Mouse (Mus musculus) limb, embryonic 13.5 days (tissue): Measurements from ENCODE around the gene Pitpna. TPM values are rescaled to one million over a fixed set of nuclear protein-coding genes. Genes with fewer than 3 reads are reported as not detected.
"Not testable (repeated sequence)": the region's sequence is repeated elsewhere in the genome, so short reads cannot be mapped to it uniquely, and the experiment has no call there.

ENCODE experiments used
- ATAC-seq: fragments of 200-750 bp; cut with Nextera tagmentation; 2 replicates; pipeline ENCODE4 v1.8.0; 2017; ENCODE audit warnings: low read depth, moderate number of reproducible peaks, moderate TSS enrichment; ENCODE audit not compliant: low FRiP score
- H3K27ac ChIP-seq: fragments of 300-500 bp; sonication (generic); 2 replicates; pipeline ENCODE4 v1.5.1; 2015; ENCODE audit warnings: inconsistent platforms, mild to moderate bottlenecking, moderate library complexity
- H3K27me3 ChIP-seq: fragments of 300-500 bp; sonication (generic); 2 replicates; pipeline ENCODE4 v1.6.1; 2015; ENCODE audit warnings: mild to moderate bottlenecking, inconsistent platforms
- H3K36me3 ChIP-seq: fragments of 300-500 bp; sonication (generic); 2 replicates; pipeline ENCODE4 v1.6.1; 2015; ENCODE audit warnings: inconsistent platforms, mild to moderate bottlenecking, moderate library complexity
- H3K4me1 ChIP-seq: fragments of 300-500 bp; sonication (generic); 2 replicates; pipeline ENCODE4 v1.6.1; 2015; ENCODE audit warnings: inconsistent platforms
- H3K4me2 ChIP-seq: fragments of 300-500 bp; sonication (generic); replicated peaks from 2 replicates; pipeline ENCODE4 v1.6.1; 2015; ENCODE audit warnings: inconsistent platforms, mild to moderate bottlenecking, moderate library complexity
- H3K4me3 ChIP-seq: fragments of 300-500 bp; sonication (generic); 2 replicates; pipeline ENCODE4 v1.5.1; 2015; ENCODE audit warnings: moderate library complexity, mild to moderate bottlenecking, inconsistent platforms
- H3K9ac ChIP-seq: fragments of 300-500 bp; sonication (generic); 2 replicates; pipeline ENCODE4 v1.6.1; 2015; ENCODE audit warnings: mild to moderate bottlenecking, inconsistent platforms
- H3K9me3 ChIP-seq: fragments of 300-500 bp; sonication (generic); 2 replicates; pipeline ENCODE4 v1.6.1; 2016; ENCODE audit warnings: inconsistent platforms
- WGBS: fragments of 180-500 bp; shearing (Covaris S2); methylation state at CpG from one replicate; pipeline ENCODE4 v1.1.7; 2015; 5-methylcytosine and 5-hydroxymethylcytosine counted together
- polyA plus RNA-seq: library from polyadenylated mRNA; unstranded; fragments of >200 nt; fragmentation: Nextera tagmentation; extraction: Ambion mirVana; gene quantifications from 2 replicates; pipeline ENCODE4 v1.2.1, GENCODE M21; 2015

Pitpna gene
- polyA plus RNA-seq, 1 experiment from 2014 or later: 60.9 TPM

GRCm38 (mm10) chr11:75552906-75553482 lies 34.9 kb upstream of the Pitpna start:
- Histone ChIP-seq H3K9me3 (peaks cover under 1% of the 10 kb centered on the region; the same call in 1 of the 2 replicates), H3K27ac (0 out of 2 replicates have a peak overlapping the region, but pooled peaks have one; percentile 75), H3K4me1 (peaks cover 40% of the 10 kb centered on the region), H3K36me3 (no peaks in the 10 kb centered on the region), H3K4me3 (no peak overlapping the region), H3K27me3 (no peaks in the 10 kb centered on the region), H3K9ac (no peak overlapping the region; the same call in 1 of the 2 replicates), H3K4me2 (no peak overlapping the region)
- 24% methylated on average over 7 of the region's 7 CpGs for WGBS
- no peak for ATAC-seq

- not testable (repeated sequence) for H3K9me3 ChIP-seq, H3K27ac ChIP-seq, ATAC-seq, H3K27me3 ChIP-seq, H3K9ac ChIP-seq, H3K4me3 ChIP-seq, H3K36me3 ChIP-seq, H3K4me2 ChIP-seq
- peaks cover 25% of the 10 kb centered on the region for H3K4me1 ChIP-seq
- WGBS: 95% methylated on average over 6 of the region's 6 CpGs
These were observed 31.9 kb upstream of the Pitpna start for GRCm38 (mm10) chr11:75556006-75556405.

DNA sequence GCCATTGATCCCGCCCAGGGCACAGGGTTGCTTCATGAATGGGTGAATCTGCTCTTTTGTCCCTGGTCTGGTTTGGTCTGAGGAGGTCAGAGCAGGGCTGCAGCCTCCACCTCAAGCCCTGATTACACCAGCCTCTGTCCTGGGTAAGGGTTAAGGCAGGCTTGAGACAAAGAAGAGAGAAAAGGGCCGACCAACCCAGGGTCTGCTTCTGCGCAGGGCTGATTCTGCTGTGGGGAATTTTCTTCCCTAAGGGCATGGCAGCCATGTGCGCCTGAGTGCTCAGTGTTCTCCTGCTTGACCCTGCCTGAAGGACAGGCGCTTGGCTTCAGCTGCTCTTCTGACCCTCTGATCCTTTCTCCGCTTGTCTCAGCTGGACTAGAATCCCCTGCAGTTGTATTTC lies 30.8 kb upstream of the Pitpna start:
- Histone ChIP-seq H3K4me3 (no peak overlapping the region), H3K9me3 (peaks cover 7% of the 10 kb centered on the region; the same call in 1 of the 2 replicates), H3K27me3 (no peaks in the 10 kb centered on the region), H3K4me2 (no peak overlapping the region), H3K36me3 (no peaks in the 10 kb centered on the region), H3K27ac (no peak overlapping the region), H3K9ac (no peak overlapping the region), H3K4me1 (peaks cover 15% of the 10 kb centered on the region)
- ATAC-seq: no peak
- 85% methylated on average over 6 of the region's 6 CpGs for WGBS

GRCm38 (mm10) chr11:75558101-75558500 lies 29.8 kb upstream of the Pitpna start:
- Histone ChIP-seq H3K4me1 (peaks cover 6% of the 10 kb centered on the region; the same call in 1 of the 2 replicates), H3K27me3 (no peaks in the 10 kb centered on the region), H3K9ac (no peak overlapping the region), H3K9me3 (peaks cover 7% of the 10 kb centered on the region; the same call in 1 of the 2 replicates), H3K27ac (no peak overlapping the region), H3K36me3 (no peaks in the 10 kb centered on the region), H3K4me2 (no peak overlapping the region), H3K4me3 (no peak overlapping the region)
- ATAC-seq: no peak
- WGBS: 93% methylated on average over 1 of the region's 1 CpGs

DNA sequence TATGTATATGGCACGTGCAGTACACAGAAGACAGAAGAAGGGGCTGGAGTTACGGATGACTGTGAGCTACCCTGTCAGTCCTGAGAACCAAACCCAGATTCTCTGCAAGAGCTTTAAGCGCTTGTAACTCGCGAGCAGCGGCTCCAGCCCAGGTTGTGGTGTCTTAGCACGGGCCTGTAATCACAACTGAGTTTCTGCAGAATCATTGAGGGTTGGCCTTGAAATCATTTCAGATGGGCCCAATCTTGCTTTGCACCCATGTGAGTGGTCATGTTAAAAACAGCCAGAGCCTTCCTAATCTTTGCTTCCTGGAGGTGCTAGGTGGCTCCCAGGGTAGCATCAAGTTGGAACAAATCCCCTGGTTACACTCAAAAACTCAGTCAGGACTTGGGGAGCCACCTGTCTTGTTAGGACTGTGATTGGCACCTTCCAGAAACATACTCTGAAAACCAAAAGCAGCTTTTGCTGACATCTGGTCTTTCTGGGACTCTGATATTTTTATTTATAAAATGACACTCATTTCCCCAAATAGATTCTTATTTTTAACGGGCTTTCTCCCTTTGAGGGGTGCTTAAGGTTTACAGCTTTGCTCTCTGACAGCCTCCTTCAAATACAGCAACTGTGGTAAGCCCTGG lies 27.9 kb upstream of the Pitpna start:
- no peak for ATAC-seq
- no peak overlapping the region for H3K27ac ChIP-seq
- 89% methylated on average over 8 of the region's 8 CpGs for WGBS
- no peaks in the 10 kb centered on the region for H3K36me3 ChIP-seq
- H3K4me3 ChIP-seq: no peak overlapping the region
- H3K4me1 ChIP-seq: 0 out of 2 replicates have a peak, but pooled peaks cover 5% of the 10 kb centered on the region
- H3K27me3 ChIP-seq: no peaks in the 10 kb centered on the region
- H3K9me3 ChIP-seq: peaks cover 7% of the 10 kb centered on the region; the same call in 1 of the 2 replicates
- no peak overlapping the region for H3K4me2 ChIP-seq
- no peak overlapping the region for H3K9ac ChIP-seq

- Histone ChIP-seq H3K27ac (no peak overlapping the region), H3K36me3 (no peaks in the 10 kb centered on the region)
These were observed 27.1 kb upstream of the Pitpna start for GRCm38 (mm10) chr11:75560530-75561409.

DNA sequence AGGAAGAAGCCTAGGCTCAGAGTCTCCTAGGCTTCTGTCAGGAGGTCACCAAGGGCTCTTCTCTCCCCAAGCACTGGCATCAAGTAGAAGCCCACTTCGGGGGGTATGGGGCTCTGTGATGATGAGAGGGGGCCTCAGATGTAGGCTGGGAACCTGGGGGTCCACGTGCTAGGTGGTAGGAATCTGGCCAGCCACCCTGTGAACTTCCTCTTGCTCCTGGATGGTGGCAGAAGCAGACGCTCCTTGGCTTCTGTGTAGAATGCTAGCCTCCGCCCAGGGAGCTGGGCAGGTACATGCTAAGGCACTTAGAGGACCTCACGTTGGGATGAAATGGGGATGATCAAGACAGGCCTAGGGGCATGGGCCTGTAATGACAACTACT lies 26.5 kb upstream of the Pitpna start:
- WGBS: 78% methylated on average over 5 of the region's 5 CpGs
- no peak overlapping the region for H3K4me3 ChIP-seq
- H3K4me2 ChIP-seq: no peak overlapping the region
- no peaks in the 10 kb centered on the region for H3K36me3 ChIP-seq
- H3K9ac ChIP-seq: no peak overlapping the region
- no peaks in the 10 kb centered on the region for H3K27me3 ChIP-seq
- ATAC-seq: no peak
- no peak overlapping the region for H3K27ac ChIP-seq
- H3K4me1 ChIP-seq: 0 out of 2 replicates have a peak, but pooled peaks cover 5% of the 10 kb centered on the region
- H3K9me3 ChIP-seq: peaks cover 7% of the 10 kb centered on the region; the same call in 1 of the 2 replicates

More at GRCm38 (mm10) chr11:75560530-75561409, 27.1 kb upstream of the Pitpna start:
- peaks cover 7% of the 10 kb centered on the region; the same call in 1 of the 2 replicates for H3K9me3 ChIP-seq
- no peak for ATAC-seq
- H3K9ac ChIP-seq: no peak overlapping the region
- H3K4me1 ChIP-seq: 0 out of 2 replicates have a peak, but pooled peaks cover 5% of the 10 kb centered on the region
- H3K27me3 ChIP-seq: no peaks in the 10 kb centered on the region
- no peak overlapping the region for H3K4me3 ChIP-seq
- no peak overlapping the region for H3K4me2 ChIP-seq
- WGBS: 68% methylated on average over 14 of the region's 14 CpGs

- Histone ChIP-seq H3K9ac (no peak overlapping the region), H3K36me3 (no peaks in the 10 kb centered on the region), H3K9me3 (peaks cover 7% of the 10 kb centered on the region; the same call in 1 of the 2 replicates), H3K4me2 (no peak overlapping the region), H3K27me3 (no peaks in the 10 kb centered on the region), H3K27ac (no peak overlapping the region), H3K4me1 (0 out of 2 replicates have a peak, but pooled peaks cover 5% of the 10 kb centered on the region), H3K4me3 (no peak overlapping the region)
- WGBS: 86% methylated on average over 8 of the region's 8 CpGs
- ATAC-seq: no peak
These were observed 25.1 kb upstream of the Pitpna start for GRCm38 (mm10) chr11:75562840-75563239.

DNA sequence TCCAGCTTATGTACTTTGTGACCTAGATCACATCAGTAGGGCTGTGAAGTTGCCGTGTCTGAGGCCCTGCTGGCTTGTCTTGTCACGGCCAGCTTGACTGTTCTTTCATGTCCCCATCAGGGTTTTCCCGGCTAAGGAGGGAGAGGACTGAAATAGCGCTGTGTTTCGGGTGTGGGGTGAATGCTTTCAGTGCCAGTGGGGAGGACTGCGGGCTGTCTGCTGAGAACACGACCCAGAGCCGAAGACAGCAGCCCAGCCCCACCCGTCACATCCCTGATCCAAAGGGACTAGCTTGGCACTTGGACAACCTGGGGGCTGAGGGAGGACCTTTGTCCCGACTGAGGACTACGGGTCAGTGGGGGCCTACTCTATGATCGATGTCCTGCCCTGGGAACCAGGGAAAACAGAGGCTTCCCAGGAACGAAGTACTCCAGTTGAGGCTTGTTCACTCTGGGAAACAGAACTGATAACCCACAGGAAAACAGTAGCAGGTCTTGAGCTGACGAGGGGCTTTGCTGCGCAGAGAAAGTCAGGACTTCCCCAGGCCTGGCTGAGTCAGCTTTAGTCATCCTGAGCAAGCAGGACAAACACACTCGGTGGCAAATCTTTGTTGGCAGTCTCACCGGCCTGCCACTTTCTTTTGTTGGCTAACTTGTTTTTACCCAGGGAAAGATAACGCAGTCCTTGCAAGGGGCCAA lies 23.9 kb upstream of the Pitpna start:
- Histone ChIP-seq H3K27ac (no peak overlapping the region), H3K4me1 (0 out of 2 replicates have a peak, but pooled peaks cover 5% of the 10 kb centered on the region)
- no peak for ATAC-seq

GRCm38 (mm10) chr11:75565849-75566248 lies 22.0 kb upstream of the Pitpna start:
- no peak for ATAC-seq

More for the DNA sequence above, 23.9 kb upstream of the Pitpna start:
- no peak overlapping the region for H3K4me2 ChIP-seq
- no peak overlapping the region for H3K9ac ChIP-seq
- WGBS: 75% methylated on average over 18 of the region's 18 CpGs
- no peak overlapping the region for H3K4me3 ChIP-seq
- H3K27me3 ChIP-seq: no peaks in the 10 kb centered on the region
- no peaks in the 10 kb centered on the region for H3K9me3 ChIP-seq
- H3K36me3 ChIP-seq: no peaks in the 10 kb centered on the region

More at GRCm38 (mm10) chr11:75565849-75566248, 22.0 kb upstream of the Pitpna start:
- no peak overlapping the region for H3K4me2 ChIP-seq
- WGBS: 62% methylated on average over 2 of the region's 2 CpGs
- H3K4me3 ChIP-seq: no peak overlapping the region
- no peaks in the 10 kb centered on the region for H3K36me3 ChIP-seq
- no peaks in the 10 kb centered on the region for H3K9me3 ChIP-seq
- H3K9ac ChIP-seq: no peak overlapping the region; the same call in 1 of the 2 replicates
- 0 out of 2 replicates have a peak, but pooled peaks cover 3% of the 10 kb centered on the region for H3K4me1 ChIP-seq
- H3K27me3 ChIP-seq: no peaks in the 10 kb centered on the region
- H3K27ac ChIP-seq: no peak overlapping the region
